Mouse (Mus musculus): ENCODE measurements around the gene Gm9611. TPM values are rescaled to one million over a fixed set of nuclear protein-coding genes. Genes with fewer than 3 reads are reported as not detected.
"Not testable (repeated sequence)": the region's sequence is repeated elsewhere in the genome, so short reads cannot be mapped to it uniquely, and the experiment has no call there.

Gene Gm9611
- polyA plus RNA-seq (2015; fragmentation: Nextera tagmentation; extraction: Ambion mirVana), result not detected in 2 replicates

DNA sequence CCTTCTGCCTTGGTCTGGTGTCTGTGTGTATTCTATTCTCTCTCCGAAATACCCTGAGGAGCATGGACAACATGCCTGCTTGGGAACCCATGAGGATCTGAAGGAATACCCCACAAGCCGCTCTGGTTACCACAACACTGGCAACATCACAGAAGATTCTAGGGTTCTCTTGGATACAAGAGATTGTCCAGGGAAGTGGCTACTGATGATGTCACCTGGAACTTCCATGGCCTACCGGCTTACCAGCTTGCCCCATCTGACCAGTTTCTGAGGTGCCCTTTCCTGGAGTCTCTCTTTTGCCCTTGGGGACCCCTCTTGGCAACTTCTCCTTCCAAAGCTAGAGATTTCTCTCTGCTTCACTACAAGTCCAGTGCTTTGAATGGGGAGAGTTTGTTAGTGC is at the start of gene Gm9611:
Gene Gm9611, minus strand, starts transcription at position 101 of the 400 bp plus-strand sequence.
- not testable (repeated sequence) for ATAC-seq (ENCODE audit: insufficient number of reproducible peaks, low FRiP score, low TSS enrichment, low read depth); H3K4me1 ChIP-seq; H3K9me3 ChIP-seq (replicated peaks); H3K4me3 ChIP-seq (replicated peaks); H3K36me3 ChIP-seq; H3K27me3 ChIP-seq; H3K9ac ChIP-seq; H3K27ac ChIP-seq (replicated peaks); H3K4me2 ChIP-seq (replicated peaks)
- WGBS, result no CpG with 5 or more reads among the region's 3 CpGs

DNA sequence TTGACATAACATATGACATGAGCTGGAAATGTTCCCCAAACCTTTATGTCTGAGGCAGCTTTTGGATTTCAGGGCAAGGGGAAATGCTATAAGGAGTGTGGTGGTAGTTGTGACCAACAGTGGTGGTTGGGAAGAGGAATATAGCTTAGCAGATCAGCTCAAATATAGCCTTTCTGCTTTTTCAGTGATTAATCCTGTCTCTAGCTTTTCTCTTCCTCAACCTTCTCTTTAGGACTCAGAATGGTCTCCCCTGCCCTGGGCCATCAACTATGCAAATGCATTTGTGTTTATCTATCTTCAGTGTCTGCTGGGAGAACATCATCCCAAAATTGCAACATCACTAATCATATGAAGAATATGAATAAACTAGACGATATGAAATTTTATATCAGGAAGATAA is 12.8 kb upstream of the Gm9611 start, which contains the start of gene Gm7995:
Gene Gm7995, plus strand, starts transcription at position 301 of the 400 bp plus-strand sequence.
- H3K9me3 ChIP-seq (replicated peaks); ATAC-seq (ENCODE audit: insufficient number of reproducible peaks, low FRiP score, low TSS enrichment, low read depth); H3K4me1 ChIP-seq; H3K4me2 ChIP-seq (replicated peaks); H3K9ac ChIP-seq; H3K27ac ChIP-seq (replicated peaks); H3K27me3 ChIP-seq; H3K36me3 ChIP-seq; H3K4me3 ChIP-seq (replicated peaks): not testable (repeated sequence)
- no CpG with 5 or more reads among the region's 1 CpGs for WGBS

DNA sequence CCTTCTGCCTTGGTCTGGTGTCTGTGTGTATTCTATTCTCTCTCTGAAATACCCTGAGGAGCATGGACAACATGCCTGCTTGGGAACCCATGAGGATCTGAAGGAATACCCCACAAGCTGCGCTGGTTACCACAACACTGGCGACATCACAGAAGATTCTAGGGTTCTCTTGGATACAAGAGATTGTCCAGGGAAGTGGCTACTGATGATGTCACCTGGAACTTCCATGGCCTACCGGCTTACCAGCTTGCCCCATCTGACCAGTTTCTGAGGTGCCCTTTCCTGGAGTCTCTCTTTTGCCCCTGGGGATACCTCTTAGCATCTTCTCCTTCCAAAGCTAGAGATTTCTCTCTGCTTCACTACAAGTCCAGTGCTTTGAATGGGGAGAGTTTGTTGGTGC is 37.2 kb downstream of the Gm9611 start, which contains the start of gene Gm17026:
Gene Gm17026, minus strand, starts transcription at position 101 of the 400 bp plus-strand sequence.
- H3K27ac ChIP-seq (replicated peaks); H3K4me2 ChIP-seq (replicated peaks); ATAC-seq (ENCODE audit: insufficient number of reproducible peaks, low FRiP score, low TSS enrichment, low read depth); H3K4me3 ChIP-seq (replicated peaks); H3K36me3 ChIP-seq; H3K27me3 ChIP-seq; H3K9me3 ChIP-seq (replicated peaks); H3K9ac ChIP-seq; H3K4me1 ChIP-seq: not testable (repeated sequence)
- WGBS, result no CpG with 5 or more reads among the region's 3 CpGs

Small RNAs within 50 kb of the gene (microRNA-seq; reads per million reads assigned to microRNA genes)
- gene Gm25208 (ENCODE audit: borderline number of aligned reads) (not detected), gene Gm25892 (ENCODE audit: borderline number of aligned reads) (not detected)

Other genes with a start within 250 kb of the Gm9611 start
- not detected in 2 replicates for gene Gm7951, start 180.0 kb downstream of the Gm9611 start, polyA plus RNA-seq (2015; fragmentation: Nextera tagmentation; extraction: Ambion mirVana)
- gene Gm17027, start 134.7 kb downstream of the Gm9611 start, polyA plus RNA-seq (2015; fragmentation: Nextera tagmentation; extraction: Ambion mirVana), result not detected in 2 replicates
- not detected in 2 replicates for gene Gm3573, start 106.6 kb downstream of the Gm9611 start, polyA plus RNA-seq (2015; fragmentation: Nextera tagmentation; extraction: Ambion mirVana)
- not detected in 2 replicates for gene Gm17026, start 37.3 kb downstream of the Gm9611 start, polyA plus RNA-seq (2015; fragmentation: Nextera tagmentation; extraction: Ambion mirVana)
- not detected in 2 replicates for gene Gm7995, start 12.9 kb upstream of the Gm9611 start, polyA plus RNA-seq (2015; fragmentation: Nextera tagmentation; extraction: Ambion mirVana)
- not detected in 2 replicates for gene Gm8005, start 142.3 kb upstream of the Gm9611 start, polyA plus RNA-seq (2015; fragmentation: Nextera tagmentation; extraction: Ambion mirVana)
- gene Gm8011, start 166.5 kb upstream of the Gm9611 start, polyA plus RNA-seq (2015; fragmentation: Nextera tagmentation; extraction: Ambion mirVana), result not detected in 2 replicates
- not detected in 2 replicates for gene Gm8020, start 205.0 kb upstream of the Gm9611 start, polyA plus RNA-seq (2015; fragmentation: Nextera tagmentation; extraction: Ambion mirVana)
- gene Gm8024, start 226.9 kb upstream of the Gm9611 start, polyA plus RNA-seq (2015; fragmentation: Nextera tagmentation; extraction: Ambion mirVana), result not detected in 2 replicates